Mouse (Mus musculus): ENCODE data around the gene Gnb3.
"Not testable (repeated sequence)": the region's sequence is repeated elsewhere in the genome, so short reads cannot be mapped to it uniquely, and the experiment has no call there.

Gene Gnb3

GRCm38 (mm10) chr6:124814858-124815774 lies 25.0 kb downstream of the Gnb3 start:
- DNase-seq, result no peak

DNA sequence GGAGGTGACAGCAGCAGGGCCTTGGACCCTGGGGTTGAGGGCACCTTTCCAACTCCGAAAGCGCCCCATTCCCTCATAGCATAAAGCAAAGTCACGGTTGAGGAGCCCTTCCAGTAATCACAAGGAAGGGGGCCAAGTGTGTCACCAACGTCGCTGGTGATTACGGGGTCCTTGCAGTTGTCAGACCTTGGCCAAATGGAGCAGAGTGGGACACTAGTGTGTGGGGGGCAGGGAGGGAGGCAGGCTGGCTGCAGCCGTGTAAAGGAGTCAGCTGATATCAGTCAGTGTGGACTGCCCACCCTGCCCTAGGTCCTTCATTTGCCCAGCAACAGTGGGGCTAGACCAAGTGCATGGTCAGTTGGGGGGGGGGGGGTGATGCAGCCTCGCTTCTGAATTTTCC lies 25.6 kb downstream of the Gnb3 start:
- DNase-seq, result no peak

GRCm38 (mm10) chr6:124813933-124814332 lies 26.1 kb downstream of the Gnb3 start, which contains the start of gene Tpi1:
Tpi1 (minus strand) TSS chr6:124814296.
- DNase-seq, result peak; percentile 95

- peak; percentile 69 for DNase-seq
These were observed 26.6 kb downstream of the Gnb3 start for GRCm38 (mm10) chr6:124813496-124813895.

DNA sequence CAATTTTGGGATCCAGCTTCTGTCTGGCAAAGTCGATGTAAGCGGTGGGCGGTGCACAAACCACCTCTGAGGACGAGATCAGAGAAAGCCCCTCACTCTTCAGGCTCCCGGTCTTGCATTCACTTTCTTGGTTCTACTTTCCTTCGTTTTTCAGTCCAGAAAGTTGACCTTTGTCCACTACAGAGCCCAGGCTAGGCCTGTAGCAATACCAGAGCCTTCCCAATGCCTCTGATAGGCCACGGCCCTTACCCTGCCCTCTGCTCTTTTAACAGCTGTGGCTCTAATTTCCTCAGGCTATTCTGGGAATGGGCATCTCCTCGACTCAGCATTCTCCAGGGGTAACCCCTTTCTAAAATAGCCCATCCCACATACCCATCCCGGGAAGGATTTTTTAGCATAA lies 27.2 kb downstream of the Gnb3 start:
- no peak for DNase-seq

DNA sequence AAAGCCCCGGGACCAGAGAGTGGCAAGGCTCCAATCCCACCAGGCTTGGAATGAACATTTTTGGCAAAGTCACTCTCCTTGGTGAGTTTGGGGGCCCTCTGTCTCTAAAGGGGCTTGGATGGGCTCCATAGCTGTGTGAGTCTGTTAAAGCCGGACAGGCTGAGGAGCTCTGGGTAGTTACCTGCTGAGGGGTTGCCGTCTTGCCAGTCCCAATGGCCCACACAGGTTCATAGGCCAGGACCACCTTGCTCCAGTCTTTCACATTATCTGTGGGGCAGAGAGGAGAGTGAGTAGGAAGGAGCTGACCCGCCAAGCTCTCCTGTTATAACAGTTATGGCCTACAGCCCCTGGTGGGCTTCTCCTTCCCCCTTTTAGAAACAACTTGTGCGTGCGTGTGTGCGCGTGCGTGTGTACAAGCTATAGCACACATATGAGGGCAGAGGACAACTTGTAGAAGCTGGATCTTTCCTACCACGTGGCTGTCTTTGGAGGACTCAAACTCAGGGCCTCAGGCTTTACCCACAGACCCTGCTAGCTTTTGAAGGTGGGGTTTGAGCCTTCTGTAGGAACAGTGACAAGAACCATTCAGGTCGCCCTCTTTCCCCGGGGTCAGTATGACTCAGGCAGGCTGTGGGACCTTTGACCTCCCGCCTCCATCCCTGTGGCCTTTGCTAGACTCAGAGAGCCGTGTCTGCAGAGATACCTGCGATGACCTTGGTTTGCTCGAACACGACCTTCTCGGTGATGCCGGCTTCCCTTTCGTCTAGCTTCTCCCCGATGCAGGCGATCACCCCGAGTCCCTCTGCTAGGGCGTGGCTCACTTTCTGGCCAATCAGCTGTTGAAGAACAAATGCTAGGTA lies 28.1 kb downstream of the Gnb3 start:
- no peak for DNase-seq

- no peak for DNase-seq
These were observed 28.7 kb downstream of the Gnb3 start for GRCm38 (mm10) chr6:124811403-124811665.

DNA sequence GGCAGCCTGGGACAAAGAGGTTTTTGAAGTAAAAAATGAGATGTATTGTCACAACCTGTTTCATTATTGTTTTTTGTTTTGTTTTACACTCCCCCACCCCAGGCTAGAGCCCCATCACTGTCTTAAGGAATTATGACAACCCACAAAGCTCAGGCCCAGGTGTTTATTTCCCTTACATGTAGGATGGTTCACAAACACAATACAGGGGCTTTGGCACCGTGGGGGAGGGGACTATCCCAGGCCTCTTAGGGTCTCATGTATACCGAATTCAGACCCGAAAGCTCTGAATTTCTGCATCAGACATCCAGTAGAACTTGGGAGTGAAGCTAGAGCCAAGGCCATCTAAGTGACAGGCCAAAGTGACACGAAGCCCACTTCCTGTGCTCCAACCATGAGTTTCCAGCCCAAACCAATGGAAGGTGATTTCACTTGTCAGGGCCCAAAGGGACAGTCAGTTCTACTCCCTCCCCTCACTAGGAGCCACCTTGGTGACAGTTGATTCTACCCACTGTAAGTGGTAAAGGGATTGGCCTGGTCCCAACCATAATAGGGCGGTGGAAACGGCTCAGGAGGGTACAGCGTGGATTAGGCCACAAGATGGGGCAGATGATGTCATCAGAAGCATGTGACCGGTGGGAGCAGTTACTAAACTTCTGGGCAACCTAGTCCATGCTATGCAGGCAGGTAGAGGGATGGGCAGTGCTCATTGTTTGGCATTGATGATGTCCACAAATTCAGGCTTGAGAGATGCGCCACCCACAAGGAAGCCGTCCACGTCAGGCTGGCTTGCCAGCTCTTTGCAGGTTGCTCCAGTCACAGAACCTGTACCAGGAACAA lies 29.3 kb downstream of the Gnb3 start:
- not testable (repeated sequence) for DNase-seq

- no peak for DNase-seq
These were observed 30.1 kb downstream of the Gnb3 start for GRCm38 (mm10) chr6:124809775-124810538.

DNA sequence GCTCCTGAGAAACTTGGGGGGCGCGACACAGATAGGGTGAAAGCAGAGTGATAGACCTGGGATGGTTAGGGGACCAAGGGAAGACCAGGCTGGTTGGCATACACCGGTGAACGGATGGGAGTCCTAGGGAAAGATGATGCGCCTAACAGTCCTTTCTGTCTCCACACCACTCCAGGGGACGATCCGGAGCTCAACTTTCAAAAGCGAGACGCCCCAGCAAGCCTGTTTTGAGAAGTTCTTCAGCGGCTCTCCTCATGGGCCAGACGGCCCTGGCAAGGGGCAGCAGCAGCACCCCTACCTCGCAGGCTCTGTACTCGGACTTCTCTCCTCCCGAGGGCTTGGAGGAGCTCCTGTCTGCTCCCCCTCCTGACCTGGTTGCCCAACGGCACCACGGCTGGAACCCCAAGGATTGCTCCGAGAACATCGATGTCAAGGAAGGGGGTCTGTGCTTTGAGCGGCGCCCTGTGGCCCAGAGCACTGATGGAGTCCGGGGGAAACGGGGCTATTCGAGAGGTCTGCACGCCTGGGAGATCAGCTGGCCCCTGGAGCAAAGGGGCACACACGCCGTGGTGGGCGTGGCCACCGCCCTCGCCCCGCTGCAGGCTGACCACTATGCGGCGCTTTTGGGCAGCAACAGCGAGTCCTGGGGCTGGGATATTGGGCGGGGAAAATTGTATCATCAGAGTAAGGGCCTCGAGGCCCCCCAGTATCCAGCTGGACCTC lies 30.9 kb downstream of the Gnb3 start:
- DNase-seq, result peak; percentile 92

GRCm38 (mm10) chr6:124808358-124809012 lies 31.6 kb downstream of the Gnb3 start, which contains the start of gene Spsb2:
Spsb2 (plus strand) TSS chr6:124808661.
- peak; percentile 85 for DNase-seq

- DNase-seq, result no peak
These were observed 32.1 kb downstream of the Gnb3 start for GRCm38 (mm10) chr6:124807986-124808357.

GRCm38 (mm10) chr6:124807366-124807765 lies 32.7 kb downstream of the Gnb3 start:
- DNase-seq, result no peak

DNA sequence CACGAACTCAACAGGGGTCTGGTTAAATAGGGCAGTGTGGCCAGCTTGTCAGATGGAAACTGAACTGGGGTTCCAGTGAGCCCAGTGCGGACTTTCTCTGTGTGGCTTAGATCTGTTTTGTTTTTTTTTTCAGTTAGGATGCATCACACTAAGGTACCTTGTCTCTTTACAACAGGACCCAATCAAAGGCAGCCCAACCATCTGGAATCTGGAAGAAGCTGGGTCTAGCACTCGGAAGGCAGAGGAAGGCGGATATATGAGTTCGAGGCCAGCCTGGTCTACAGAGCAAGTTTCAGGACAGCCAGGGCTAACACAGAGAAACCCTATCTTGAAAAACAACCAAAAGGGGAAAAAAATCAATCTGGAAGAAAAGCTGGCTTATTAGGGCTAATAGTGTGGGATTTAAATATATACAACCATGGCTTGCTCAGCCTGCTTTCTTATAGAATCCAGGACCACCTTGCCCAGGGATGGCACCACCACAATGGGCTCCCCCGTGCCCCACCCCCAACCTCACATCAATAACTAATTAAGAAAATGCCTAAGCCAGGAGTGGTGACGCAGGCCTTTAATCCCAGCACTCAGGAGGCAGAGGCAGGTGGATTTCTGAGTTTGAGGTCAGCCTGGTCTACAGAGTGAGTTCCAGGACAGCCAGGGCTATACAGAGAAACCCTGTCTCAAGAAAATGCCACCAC lies 33.5 kb downstream of the Gnb3 start:
- DNase-seq, result no peak

DNA sequence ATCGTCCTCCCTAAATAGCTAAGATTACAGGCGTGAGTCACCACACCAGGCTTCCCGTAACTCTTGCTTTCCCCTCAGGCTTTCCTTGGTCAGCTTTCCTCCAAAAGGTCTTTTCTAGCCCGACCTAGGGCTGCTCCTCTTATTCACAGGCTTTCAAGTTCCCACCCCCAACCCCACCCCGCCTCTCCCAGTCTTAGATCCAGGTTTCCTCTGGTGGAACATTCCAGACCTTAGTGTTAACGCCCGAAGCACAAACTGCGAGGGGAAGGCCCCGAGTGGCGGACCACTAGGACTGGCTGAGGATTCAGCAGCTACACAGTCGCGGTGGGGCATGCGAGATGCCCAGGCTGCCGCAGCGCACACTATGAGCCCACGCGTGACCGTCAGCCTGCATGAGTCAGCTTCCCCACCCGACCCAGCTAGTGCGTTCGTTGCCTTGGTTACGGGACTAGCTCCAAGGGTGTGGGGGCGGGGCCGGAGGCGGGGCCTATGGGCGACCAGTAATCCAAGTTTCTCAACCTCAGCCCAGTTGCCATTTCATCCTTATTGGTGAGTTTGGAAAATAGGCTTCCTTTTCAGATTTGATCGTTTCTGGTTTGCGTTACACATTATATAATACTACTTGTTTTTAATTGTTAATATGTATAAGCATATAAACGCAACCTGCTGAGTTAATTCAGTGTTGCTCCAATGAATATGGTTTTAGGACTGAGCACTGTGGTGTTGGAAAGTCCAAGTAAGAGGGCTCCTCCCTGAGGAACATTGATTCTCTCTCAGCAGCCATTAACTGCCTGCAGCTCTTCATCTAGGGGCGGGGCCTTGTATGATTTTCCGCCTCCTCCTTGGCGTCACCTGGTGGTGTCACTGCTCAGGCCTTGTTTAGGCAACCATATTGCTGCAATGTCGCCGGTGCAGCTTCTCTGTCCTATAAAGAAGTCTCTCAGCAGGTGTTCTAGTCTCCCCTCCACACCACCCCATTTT lies 34.4 kb downstream of the Gnb3 start:
- DNase-seq, result peak; percentile 95

- DNase-seq, result no peak
These were observed 35.7 kb downstream of the Gnb3 start for GRCm38 (mm10) chr6:124804341-124804740.

DNA sequence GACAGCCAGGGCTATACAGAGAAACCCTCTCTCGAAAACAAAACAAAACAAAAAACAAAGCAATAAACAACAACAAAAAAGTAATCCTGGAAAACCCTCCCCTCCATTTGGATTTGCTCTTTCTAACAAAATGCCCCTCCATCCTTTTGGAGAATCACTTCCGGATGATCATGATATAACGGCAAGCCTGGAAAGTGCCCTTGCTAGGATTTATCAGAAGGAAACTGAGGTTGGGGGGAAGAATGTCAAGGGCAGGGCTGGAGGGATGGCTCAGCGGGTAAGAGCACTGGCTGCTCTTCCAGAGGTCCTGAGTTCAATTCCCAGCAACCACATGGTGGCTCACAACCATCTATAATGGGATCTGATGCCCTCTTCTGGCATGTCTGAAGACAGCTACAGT lies 36.4 kb downstream of the Gnb3 start:
- not testable (repeated sequence) for DNase-seq

GRCm38 (mm10) chr6:124803061-124803460 lies 37.0 kb downstream of the Gnb3 start:
- no peak for DNase-seq

GRCm38 (mm10) chr6:124802400-124802799 lies 37.7 kb downstream of the Gnb3 start:
- DNase-seq, result not testable (repeated sequence)

Data from retina, postnatal 1 day (tissue).